ENCODE assay signal across 8 mouse cellular contexts in the genomic region with DNA sequence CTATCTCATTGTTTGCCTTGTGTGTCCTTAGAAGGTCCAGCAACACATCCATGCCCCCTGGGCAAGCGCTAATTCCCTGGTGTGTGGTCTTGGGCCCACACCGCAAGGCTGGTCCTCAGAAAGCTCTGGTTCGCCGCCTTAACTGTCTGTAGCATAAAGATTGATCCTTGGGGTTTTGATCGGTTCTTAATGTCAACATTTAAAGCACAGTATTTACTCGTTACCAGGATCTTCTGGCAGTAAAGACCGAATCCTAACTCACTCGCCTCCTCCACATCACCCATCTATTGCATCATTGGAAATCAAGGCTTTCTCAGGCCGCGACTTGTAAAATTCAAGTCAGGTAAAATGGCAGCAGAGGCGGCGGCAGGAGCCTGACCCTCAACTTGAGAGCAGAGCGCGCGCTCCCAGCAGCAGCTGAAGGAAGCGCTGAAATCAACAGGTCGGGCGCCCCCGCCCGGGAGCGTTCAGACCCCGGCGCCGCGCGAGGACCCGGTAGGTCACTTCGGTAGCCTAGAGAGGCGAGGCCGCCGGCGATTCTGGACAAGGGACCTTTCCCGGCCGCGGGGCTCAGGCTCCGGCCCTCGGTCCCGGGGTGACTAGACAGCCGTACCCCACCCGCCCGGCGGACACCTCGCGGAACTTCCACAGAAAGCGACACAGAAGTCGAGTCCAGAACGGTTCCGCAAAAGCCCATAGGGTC. TPM values are rescaled to one million over a fixed set of nuclear protein-coding genes. Genes with fewer than 3 reads are reported as not detected.
A peak's percentile ranks its signal among the peaks of the same experiment; 100 is the strongest.
DNase-seq lines count a peak whose midpoint lies in the region; ATAC-seq and TF ChIP-seq lines count a peak whose summit lies in the region.

No protein-coding gene starts in this region.

- H3K9ac ChIP-seq in forebrain, postnatal 0 days = peak overlapping the region; percentile 60
- H3K9ac ChIP-seq in lung, embryonic 16.5 days (ENCODE audit: low read length) = peak overlapping the region; percentile 72

- H3K27ac ChIP-seq in forebrain, postnatal 0 days (ENCODE audit: low read depth, low read length) = peak overlapping the region; percentile 35; the same call in 1 of the 2 replicates
- peak overlapping the region; percentile 86 for H3K27ac ChIP-seq in layer of hippocampus, adult 2 months
- H3K27ac ChIP-seq in lung, embryonic 16.5 days (ENCODE audit: low read length) = peak overlapping the region; percentile 70
- no peak overlapping the region for H3K27ac ChIP-seq in thymus, adult 2 months (ENCODE audit: control insufficient read depth, insufficient read depth, low read length)

- WGBS in forebrain, postnatal 0 days = 3% methylated on average over 48 of the region's 48 CpGs
- WGBS in lung, embryonic 16.5 days = 1% methylated on average over 48 of the region's 48 CpGs
- 4% methylated on average over 48 of the region's 48 CpGs for WGBS in thymus, adult 2 months

- 0 out of 2 replicates have a peak, but pooled peaks cover 4% of the 10 kb centered on the region for H3K36me3 ChIP-seq in E14TG2a.4 (ENCODE audit: insufficient read depth, low read length)
- H3K36me3 ChIP-seq in forebrain, postnatal 0 days (ENCODE audit: insufficient read depth) = no peaks in the 10 kb centered on the region
- H3K36me3 ChIP-seq in lung, embryonic 16.5 days (ENCODE audit: control insufficient read depth, insufficient read depth, low read length) = no peaks in the 10 kb centered on the region
- H3K36me3 ChIP-seq in thymus, adult 2 months (ENCODE audit: control insufficient read depth, insufficient read depth, low read length) = no peaks in the 10 kb centered on the region

- DNase-seq in c-Kit-positive CD71-positive TER-119-positive erythroid progenitor cells, embryonic 14.5 days (ENCODE audit: low spot score) = peak; percentile 12
- DNase-seq in forebrain, postnatal 0 days = peak; percentile 35
- DNase-seq in heart, postnatal 25 days (ENCODE audit: low spot score) = peak; percentile 67
- peak; percentile 19 to 55 for DNase-seq in layer of hippocampus, adult 2 months (ENCODE audit: low spot score in 2 of 2)
- peak; percentile 75 for DNase-seq in ovary, adult 18-20 months (ENCODE audit: low spot score)
- DNase-seq in thymus, adult 2 months = peak; percentile 74

- peak; percentile 65 for ATAC-seq in forebrain, postnatal 0 days
- peak; percentile 76 for ATAC-seq in lung, embryonic 16.5 days (ENCODE audit: low read depth)

- H3K4me1 ChIP-seq in E14TG2a.4 (replicated peaks; ENCODE audit: low read depth, low read length) = peaks cover 83% of the 10 kb centered on the region
- 0 out of 2 replicates have a peak, but pooled peaks cover 2% of the 10 kb centered on the region for H3K4me1 ChIP-seq in forebrain, postnatal 0 days (ENCODE audit: insufficient read depth)
- peaks cover 10% of the 10 kb centered on the region for H3K4me1 ChIP-seq in lung, embryonic 16.5 days (replicated peaks; ENCODE audit: control insufficient read depth, insufficient read depth, low read length)
- peaks cover 8% of the 10 kb centered on the region; the same call in 1 of the 2 replicates for H3K4me1 ChIP-seq in thymus, adult 2 months (replicated peaks; ENCODE audit: control insufficient read depth, insufficient read depth, low read length)

- peak overlapping the region; percentile 99 for H3K4me3 ChIP-seq in E14TG2a.4 (replicated peaks; ENCODE audit: low read length)
- peak overlapping the region; percentile 80 for H3K4me3 ChIP-seq in forebrain, postnatal 0 days (ENCODE audit: low read depth, low read length)
- H3K4me3 ChIP-seq in layer of hippocampus, adult 2 months = peak overlapping the region; percentile 92
- H3K4me3 ChIP-seq in lung, embryonic 16.5 days (ENCODE audit: low read length) = peak overlapping the region; percentile 67
- H3K4me3 ChIP-seq in thymus, adult 2 months (ENCODE audit: control insufficient read depth, insufficient read depth, low read length) = peak overlapping the region; percentile 70

- no peak for TF ChIP-seq POLR2A in thymus, adult 2 months (IDR thresholded peaks at IDR 0.05; ENCODE audit: control insufficient read depth, extremely low read depth, insufficient read depth, low read length, poor library complexity)

- no peak for TF ChIP-seq CTCF in E14TG2a.4 (conservative IDR thresholded peaks at IDR 0.05; ENCODE audit: low read length)
- peak; percentile 37 for TF ChIP-seq CTCF in forebrain, postnatal 0 days (IDR thresholded peaks at IDR 0.05; ENCODE audit: low read depth)
- peak; percentile 58 for TF ChIP-seq CTCF in layer of hippocampus, adult 2 months (conservative IDR thresholded peaks at IDR 0.05)
- no peak for TF ChIP-seq CTCF in thymus, adult 2 months (IDR thresholded peaks at IDR 0.05; ENCODE audit: borderline replicate concordance, control insufficient read depth, extremely low read depth, insufficient read depth, low read length, poor library complexity)

- no peaks in the 10 kb centered on the region for H3K27me3 ChIP-seq in E14TG2a.4 (ENCODE audit: insufficient read depth, low read length)
- no peaks in the 10 kb centered on the region for H3K27me3 ChIP-seq in forebrain, postnatal 0 days (ENCODE audit: insufficient read depth, low read length)
- H3K27me3 ChIP-seq in lung, embryonic 16.5 days (ENCODE audit: control insufficient read depth, insufficient read depth, low read depth, low read length) = peaks cover 7% of the 10 kb centered on the region; the same call in 1 of the 2 replicates
- peaks cover 9% of the 10 kb centered on the region; the same call in 1 of the 2 replicates for H3K27me3 ChIP-seq in thymus, adult 2 months (ENCODE audit: control insufficient read depth, insufficient read depth, low read length)

- intact Hi-C loops in heart, postnatal 25 days (cut with DNase I) = loop anchor here (2.0 kb wide), 1 partner anchor 21 kb away; no protein-coding TSS in a partner anchor

- peak overlapping the region; percentile 100 for H3K4me2 ChIP-seq in forebrain, postnatal 0 days (ENCODE audit: low read depth)
- H3K4me2 ChIP-seq in lung, embryonic 16.5 days (ENCODE audit: low read depth, low read length) = peak overlapping the region; percentile 86

- H3K9me3 ChIP-seq in E14TG2a.4 (ENCODE audit: low read length) = no peaks in the 10 kb centered on the region
- no peaks in the 10 kb centered on the region for H3K9me3 ChIP-seq in forebrain, postnatal 0 days (ENCODE audit: low read length)
- H3K9me3 ChIP-seq in lung, embryonic 16.5 days (ENCODE audit: control insufficient read depth, low read length) = no peaks in the 10 kb centered on the region

RNA-seq across cellular contexts. Expression of gene Ttc39b, which starts 0.7 kb away (rescaled TPM):
- 9.4 and 20.3 TPM in 2 replicates for total RNA-seq in forebrain, postnatal 0 days (2014; rRNA removed)
- polyA plus RNA-seq in forebrain, postnatal 0 days (2015; fragmentation: Nextera tagmentation; extraction: Ambion mirVana) = 4.6 and 5.1 TPM in 2 replicates
- total RNA-seq in heart, postnatal 25 days (2021) = 10 to 100 TPM; 14.1 to 15.9 TPM
- total RNA-seq in layer of hippocampus, adult 2 months (2021) = 10 to 100 TPM; 34.6 to 37.0 TPM
- polyA plus RNA-seq in lung, embryonic 16.5 days (2015; fragmentation: Nextera tagmentation; extraction: Ambion mirVana) = 3.2 and 4.0 TPM in 2 replicates
- polyA plus RNA-seq in thymus, adult 2 months (2012; rRNA removed) = 1.7 and 2.5 TPM in 2 replicates

Comparison
In these comparisons a context has a peak if more than half of its experiments do, and no peak if none do; other contexts are left out.
1. CTCF ChIP-seq: peak in forebrain, postnatal 0 days (single experiment) and layer of hippocampus, adult 2 months (single experiment); none in E14TG2a.4 (single experiment) and thymus, adult 2 months (single experiment).
2. DNase-seq: peak in every context shown above with its lines; median percentile 75 in ovary, adult 18-20 months; 74 in thymus, adult 2 months; 67 in heart, postnatal 25 days; 37 in layer of hippocampus, adult 2 months; 35 in forebrain, postnatal 0 days; 12 in c-Kit-positive CD71-positive TER-119-positive erythroid progenitor cells, embryonic 14.5 days.
3. Peak in every context shown above with its lines, with median percentiles within 50 percentile points of each other: H3K4me3 ChIP-seq.